Mouse (Mus musculus) brain, embryonic 14.5 days (tissue): Measurements from ENCODE around the gene Sel1l.

ENCODE experiments used
- CTCF ChIP-seq: fragments of 200-500 bp; IDR thresholded peaks from 2 replicates; pipeline ENCODE4 v1.5.1; 2012; ENCODE audit warnings: inconsistent platforms, mild to moderate bottlenecking, moderate library complexity, borderline replicate concordance; ENCODE audit not compliant: insufficient read depth, insufficient read length; ENCODE audit errors: extremely low read depth
- POLR2A ChIP-seq: fragments of 200-500 bp; IDR thresholded peaks from 2 replicates; pipeline ENCODE4 v1.6.1; 2012; ENCODE audit warnings: mild to moderate bottlenecking, inconsistent platforms, borderline replicate concordance; ENCODE audit not compliant: poor library complexity, insufficient read depth, insufficient read length, severe bottlenecking; ENCODE audit errors: extremely low read depth

DNA sequence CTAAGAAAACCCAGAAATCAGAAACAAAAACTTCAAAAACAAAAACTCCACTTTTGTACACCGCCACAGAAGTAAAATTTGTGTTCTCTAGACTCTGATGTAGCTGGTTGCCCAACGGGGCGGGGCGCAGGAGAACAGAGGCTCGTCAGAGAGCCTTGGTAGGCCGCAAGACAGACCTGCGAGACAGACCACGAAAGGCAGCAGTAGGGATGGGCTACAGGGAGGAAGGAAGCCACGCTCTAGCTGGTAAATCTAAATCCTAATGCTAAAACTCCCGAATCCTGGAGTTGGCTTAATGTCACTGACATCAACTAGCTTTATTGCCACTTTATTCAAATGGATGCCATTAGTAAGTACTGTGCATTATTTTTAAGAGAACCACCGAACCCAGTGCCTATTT, 41.9 kb downstream of the Sel1l start:
- TF ChIP-seq CTCF (no peak), POLR2A (no peak)
